Mouse (Mus musculus) cerebellum, adult (tissue): ENCODE measurements around the gene Zfp800.

Experiments used
- ATAC-seq: cut with Nextera tagmentation; 2 replicates; pipeline ENCODE4 v1.9.2; 2017; ENCODE audit warnings: mild to moderate bottlenecking, moderate library complexity, mixed read lengths; ENCODE audit not compliant: insufficient number of reproducible peaks, low FRiP score, low TSS enrichment

Gene Zfp800

DNA sequence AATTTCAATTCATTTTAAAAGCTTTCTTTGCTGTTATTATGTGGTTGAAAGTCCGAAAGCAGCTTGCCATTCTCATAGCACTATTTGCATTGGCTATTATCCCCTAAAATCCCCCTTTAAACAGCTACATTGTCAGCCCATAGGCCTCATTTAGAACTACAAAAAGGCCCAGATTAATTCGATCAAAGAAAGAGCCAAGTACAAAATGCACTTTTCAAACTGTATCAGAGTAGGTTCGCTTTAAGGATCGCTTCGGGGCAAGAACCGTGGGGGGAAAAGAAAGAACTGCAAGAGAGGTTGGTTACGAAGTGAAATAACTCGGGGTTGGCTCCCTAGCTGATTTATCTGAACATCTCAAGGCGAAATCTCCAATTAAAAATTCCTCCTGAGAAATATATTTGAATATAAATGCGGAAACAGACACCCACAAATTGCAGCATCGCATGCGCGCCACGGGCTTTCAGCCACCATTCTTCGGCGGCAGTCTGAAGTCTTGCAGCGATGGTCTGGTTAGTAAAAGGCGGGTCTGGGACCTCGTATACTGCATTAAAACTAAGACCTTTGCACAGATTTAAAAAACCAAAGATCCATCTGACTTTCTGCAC lies 850 bp downstream of the Zfp800 start:
- ATAC-seq, result no peak

DNA sequence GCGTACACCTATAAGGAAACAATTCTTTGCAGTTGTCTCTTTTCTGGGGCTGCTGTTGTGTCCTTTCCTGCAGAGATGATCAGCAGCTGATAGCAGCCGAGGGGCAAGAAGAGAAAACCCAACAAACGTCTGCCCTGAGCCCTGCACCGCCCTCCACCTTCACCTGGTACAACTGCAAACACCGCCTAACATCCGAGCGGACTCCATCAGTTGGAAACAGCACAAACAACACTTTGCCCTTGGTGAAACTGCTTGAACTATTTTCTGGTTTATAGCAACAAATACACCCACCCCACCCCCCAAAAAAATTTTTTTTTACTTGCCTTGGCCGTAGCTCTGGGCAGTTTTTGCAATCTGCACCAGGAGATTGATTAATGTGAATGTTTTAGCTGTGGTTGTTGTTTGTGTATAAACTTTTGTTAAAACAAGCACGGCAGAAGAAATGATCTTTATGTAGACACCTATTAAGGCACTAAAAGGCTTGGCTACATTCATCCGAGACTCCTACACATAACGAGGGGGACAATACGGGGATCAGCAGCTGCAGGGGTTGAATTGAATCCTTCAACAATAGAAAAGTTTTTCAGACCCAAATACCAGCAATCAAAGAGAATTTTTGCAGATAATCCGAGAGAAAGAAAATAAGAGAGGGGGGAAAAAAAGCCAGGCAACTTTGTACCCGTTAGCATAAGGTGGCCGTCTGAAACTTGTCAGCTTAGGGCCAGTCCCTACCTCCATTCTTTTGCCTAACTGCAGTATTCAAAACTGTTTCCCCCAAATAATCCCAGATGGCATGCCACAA lies 1.6 kb downstream of the Zfp800 start:
- no peak for ATAC-seq

DNA sequence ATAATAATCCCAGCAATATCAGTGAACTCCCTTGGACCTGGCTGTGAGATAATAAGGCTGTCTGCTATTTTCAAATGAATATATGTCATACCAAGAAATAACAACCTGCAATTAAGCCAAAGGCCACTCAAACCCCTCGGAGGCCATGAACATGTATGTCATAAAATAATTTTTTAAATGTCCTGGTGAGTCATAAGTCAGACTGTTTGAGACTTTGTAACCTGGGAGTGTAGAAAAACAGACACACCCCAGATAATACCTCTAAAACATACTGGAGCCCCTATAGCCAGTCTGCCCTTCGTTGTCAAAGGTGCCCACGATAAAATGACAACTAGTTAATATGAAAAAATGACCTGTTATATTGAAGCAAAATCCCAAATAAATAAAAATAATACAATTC lies 8.8 kb downstream of the Zfp800 start:
- no peak for ATAC-seq

DNA sequence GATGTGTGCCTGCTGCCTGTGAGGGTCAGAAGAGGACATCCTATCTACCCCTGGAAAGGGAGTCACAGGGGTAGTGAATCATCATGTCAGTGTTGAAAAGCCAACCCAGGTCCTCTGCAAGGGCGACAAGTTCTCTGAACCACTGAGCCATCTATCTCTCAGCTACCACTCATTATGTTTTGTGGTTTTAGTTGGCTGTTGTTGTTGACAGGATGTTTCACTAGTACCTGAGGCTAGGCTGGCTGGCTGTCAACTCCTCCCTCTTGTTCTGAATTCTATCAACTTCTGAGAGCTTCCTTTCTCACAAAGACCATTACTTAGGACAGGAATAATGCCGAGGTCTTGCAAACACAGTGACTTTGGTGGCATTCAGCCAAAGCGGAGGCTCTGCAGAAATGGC lies 12.6 kb downstream of the Zfp800 start:
- ATAC-seq, result no peak

DNA sequence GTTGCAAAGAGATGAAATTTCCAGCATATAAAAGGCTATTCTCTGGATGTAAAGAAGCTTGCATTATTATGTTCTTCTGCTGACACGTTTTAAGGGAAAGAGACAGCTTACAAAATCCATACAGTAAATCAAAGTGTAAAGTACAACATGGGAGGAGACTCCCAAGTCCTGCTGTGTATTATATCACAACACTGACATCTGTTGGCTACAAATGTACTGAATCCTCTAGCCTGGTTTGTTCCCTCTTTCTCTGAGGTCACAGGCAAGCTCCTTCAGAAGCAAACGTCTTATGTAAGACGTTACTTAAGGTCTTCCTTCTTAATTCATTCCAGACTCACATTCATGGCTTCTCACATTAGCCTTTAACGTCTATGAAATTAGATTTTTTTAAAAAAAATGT lies 15.8 kb downstream of the Zfp800 start:
- ATAC-seq, result no peak

DNA sequence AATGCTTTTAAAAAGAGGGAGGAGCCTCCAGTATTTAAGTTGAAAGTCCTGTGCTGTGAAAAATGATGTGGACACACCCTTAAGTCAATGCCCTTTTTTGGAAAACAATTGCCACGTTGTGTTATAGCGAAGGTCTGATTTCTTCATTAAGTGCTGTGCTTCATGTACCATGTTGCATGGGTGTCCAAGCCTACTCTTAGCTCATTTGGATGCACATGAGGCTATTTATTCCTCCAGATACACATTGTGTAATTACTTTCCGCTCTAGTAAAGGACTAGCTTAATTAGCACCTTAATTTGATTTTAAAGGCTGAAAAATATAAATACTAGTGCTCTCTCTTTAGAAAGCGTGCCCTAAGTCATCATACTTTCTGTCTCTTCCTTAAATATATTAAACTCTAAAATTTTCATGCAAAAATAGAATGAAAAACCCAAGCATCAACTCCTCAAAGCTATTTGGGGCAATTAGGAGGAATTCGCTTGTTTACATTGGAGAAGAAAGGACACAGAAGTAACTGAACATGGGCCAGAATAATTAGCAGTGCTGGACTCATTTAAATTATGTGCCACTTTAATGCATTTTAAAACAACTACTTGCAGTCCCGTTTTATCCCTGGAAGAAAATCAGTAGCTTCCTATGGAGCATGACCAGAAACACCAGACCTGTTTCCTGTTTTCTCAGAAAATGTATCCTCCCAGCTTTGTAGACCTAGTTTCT lies 27.7 kb downstream of the Zfp800 start:
- no peak for ATAC-seq

DNA sequence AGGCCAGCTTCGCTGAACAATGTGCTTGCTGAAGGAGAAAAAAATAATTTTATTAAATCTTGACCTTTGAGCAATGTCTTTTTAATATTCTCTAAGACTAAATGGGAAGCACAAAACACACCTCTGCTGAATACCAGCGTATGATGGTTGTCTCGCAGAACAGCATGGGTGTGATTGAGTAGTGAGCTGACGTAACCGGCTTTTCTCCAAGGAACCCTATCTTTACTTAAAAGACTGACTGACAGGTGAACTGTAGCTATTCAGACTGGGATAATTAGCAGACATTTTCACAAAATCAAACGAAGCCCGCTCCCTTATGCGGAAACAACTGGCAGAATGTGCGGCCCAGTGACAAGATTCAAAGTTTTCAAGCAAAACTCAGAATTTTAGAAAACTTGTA lies 30.2 kb downstream of the Zfp800 start:
- no peak for ATAC-seq

DNA sequence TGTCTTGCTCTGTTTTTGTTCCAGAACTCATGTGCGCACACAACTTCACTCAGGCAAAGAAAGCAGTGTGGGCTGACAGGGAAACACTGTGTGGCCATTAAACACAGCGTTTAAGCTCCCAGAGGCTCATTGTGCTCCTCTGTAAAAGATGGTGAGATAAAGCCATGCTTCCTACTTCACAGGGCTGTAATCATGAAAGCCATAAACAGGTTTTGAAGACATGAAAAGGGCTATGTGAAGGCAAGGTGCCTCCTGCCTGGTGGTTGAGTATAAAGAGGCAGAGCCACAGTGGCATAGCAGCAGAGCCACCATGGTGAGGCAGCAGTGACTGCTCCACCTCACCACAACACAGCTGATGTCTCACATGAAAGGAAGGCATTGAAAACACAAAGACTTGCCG lies 46.7 kb downstream of the Zfp800 start:
- ATAC-seq, result no peak

DNA sequence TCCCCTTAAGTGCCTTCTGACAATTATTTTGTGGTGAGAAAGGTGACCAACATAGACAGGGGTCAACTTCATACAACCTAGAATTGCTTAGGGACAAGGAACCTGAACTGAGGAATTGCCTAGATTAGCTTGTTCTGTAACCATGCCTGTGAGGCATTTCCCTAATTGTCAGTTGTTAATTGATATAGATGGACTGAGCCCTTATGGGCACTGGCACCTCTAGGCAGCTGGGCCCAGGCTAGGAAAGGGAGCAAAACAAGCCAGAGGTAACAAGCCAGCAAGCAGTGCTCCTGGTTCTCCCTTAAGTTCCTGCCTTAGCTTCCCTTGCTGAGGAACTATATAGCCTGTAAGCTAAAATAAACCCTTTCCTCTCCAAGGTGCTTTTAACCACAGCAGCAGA lies 52.1 kb downstream of the Zfp800 start:
- no peak for ATAC-seq

DNA sequence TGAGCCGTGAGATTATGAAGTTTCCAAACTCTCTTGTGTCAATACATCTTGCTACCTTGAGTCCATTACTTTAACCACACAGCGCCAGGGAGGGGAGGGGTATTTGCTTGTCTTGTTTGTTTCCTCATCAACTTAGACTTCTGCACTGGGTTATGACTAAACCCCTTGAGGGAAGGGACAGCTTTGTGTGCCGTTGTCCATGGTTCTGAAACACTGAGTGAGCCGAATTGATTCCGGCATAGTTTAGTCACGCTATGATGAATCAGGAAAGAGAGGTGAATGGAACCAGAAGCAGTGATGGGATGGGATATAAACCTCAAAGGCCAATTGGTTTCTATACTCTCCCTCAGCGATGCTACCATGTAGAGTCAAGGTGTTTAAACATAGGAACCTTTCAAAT lies 52.6 kb downstream of the Zfp800 start:
- ATAC-seq, result no peak

DNA sequence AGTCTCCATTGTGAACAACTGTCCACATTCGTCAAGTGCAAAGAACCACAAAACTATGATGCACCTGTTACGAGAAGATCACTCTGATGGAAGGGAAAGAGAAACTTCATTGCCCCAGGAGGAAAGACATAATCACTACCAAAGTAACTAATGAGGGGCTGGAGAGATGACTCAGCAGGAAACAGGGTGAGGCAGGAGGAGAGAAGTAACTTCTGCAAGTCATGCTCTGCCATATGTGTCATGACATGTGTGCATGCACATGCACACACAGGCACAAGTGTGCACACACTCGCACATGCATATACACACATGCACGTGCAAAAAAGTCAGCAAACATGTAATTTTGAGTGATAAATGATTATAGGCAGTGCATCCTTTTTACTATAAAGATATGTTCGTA lies 54.9 kb downstream of the Zfp800 start:
- ATAC-seq, result no peak

DNA sequence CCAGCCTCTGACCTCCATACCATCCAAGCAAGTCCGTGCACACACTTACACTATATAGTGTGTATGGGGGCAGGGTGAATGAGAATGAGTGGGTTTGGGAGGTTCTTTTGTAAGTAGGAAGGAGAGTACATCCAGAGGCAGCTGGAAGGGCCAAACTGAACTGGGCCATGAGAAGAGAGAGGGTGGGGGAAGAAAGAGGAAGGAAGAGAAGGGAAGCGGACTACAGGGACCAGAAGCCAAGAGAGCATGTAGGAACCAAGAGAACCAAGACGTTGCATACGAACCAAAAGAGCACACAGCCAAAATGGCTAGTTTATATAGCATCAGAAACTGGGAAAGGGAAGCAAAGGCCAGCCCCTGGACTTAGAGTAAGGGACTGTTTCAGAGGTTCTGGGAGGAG lies 56.6 kb downstream of the Zfp800 start:
- ATAC-seq, result no peak

DNA sequence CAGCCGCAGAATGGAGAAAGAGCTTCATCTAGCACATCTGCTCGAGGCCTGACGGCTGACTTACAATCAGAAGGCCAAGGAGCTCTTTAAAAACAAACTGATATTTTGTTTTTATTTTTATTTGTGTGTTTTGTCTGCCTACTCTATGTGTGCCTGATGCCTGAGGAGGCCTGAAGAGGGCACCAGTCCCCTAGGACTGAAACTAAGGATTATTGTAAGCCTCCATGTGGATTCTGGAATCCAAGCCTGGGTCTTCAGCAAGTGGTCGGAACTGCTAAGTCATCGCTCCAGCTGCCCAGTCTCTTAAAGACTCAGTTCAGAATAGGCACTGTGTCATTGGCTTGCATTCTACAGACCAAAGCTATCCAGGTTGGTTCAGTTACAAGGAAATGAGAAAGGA lies 58.4 kb downstream of the Zfp800 start:
- no peak for ATAC-seq

DNA sequence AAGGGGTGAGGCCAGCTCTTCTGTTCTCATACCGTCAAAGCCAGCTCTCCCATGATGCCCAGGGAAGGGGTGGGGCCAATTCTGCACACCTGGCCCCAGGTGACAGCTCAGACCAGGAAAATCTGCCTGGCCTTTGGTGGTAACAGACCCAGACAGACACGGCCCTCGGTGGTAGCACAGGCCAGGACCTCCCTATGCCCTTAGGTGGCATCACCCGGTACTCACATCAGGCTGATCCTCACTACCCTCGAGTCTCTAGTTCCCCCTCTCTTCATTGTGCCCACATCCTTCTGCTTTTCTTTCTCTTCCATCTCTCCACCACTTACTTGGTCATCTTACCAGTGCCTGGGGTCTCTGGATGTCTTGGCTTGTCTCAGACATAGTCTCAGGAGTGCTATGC lies 64.1 kb downstream of the Zfp800 start:
- no peak for ATAC-seq

DNA sequence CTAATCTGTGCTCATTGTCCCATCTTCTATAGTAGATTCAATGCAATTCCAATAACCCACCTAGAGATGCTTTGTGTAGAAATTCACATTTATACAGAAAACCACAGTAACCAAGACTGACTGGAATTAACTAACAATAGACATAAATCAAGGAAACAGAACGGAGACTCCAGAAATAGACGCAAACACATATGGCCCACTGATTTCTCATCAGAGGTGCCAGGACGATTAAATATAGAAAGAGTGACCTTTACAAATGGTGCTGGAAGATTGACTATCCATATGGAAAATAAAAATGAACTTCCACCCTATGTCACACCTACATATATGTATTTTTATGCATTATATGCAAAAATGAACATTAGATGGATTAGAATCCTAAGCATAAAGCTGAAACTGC lies 65.3 kb downstream of the Zfp800 start:
- peak; percentile 45; the same call in 1 of the 2 replicates for ATAC-seq

DNA sequence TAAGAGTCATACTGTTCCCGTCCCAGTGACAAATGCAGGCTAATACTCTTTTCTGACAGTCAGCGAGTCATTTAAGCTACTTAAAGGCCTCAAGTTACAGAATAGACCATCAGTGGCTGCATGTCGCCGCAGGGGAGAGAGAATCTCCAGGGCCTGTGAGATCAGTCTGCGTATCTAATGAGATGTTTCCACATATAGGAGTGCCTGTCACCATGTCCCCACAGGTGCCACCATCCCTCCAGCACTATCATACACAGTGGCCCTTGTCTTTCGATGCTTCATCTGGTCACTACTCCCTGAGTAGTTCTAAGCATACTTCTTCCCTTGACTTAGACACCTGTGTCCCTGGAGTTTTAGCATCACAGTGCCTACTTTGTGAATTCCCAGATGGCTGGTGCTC lies 68.0 kb downstream of the Zfp800 start:
- ATAC-seq, result no peak

DNA sequence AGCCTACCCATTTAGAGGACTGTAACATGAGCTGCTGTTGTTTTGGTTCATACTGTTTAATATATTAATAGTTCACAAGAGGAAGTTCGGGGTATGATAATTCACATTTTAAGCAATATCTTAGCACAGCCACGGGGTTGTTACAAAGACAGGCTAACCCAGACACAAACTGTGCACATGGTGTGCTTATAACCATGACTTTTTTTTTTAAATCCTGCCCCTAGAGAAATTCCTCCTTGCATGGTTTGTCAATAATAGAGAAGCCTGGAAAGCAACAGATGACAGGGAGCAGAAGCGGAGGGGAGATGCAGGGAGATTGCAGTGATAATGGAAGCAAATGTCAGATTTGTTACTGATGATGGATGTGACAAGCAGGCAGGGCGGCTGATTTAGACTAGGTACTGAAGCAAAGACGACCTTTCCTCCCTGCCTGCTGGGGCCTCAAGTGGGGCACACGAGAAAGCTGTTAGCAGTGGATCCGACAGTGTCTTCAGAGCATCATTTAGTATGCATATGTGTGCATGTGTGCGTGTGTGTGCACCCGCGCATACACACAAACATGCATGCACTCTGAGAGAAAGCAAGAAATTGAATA lies 68.7 kb downstream of the Zfp800 start:
- ATAC-seq, result no peak

DNA sequence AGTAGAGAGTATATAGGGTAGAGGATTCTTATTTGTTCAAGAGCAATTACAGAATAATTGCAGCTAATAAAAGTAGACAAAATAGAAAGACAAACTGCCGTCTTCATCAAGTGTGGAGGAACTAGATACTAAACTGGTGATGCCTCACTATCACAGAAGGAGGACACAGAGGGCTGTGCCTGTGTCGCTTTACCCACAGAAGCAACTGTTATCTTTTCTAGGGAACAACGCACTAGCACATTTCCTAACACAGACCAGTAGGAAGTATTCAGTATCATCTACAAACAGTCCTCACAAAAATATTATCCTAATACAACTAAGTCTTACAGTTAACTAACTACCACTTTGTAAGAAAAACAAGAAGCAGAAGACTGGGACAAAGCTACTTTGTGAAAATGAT lies 71.1 kb downstream of the Zfp800 start:
- no peak for ATAC-seq

DNA sequence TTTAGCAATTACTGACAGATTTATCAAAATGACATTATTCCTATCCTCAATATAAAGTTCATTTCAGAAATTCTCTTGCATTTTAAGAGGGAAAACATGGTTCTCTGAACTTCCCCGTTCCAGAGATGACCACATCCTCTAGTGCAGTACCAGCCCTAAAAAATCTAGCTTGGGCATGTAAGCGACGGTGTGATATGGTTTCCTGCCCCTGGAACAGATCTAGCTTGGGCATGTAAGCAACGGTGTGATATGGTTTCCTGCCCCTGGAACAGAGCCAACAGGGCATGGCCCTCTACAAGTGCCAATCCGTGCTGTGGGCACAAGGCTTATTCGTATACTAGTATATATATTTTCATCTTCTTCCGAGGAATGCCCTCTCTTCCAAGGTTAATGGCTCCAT lies 75.4 kb downstream of the Zfp800 start:
- ATAC-seq, result no peak

DNA sequence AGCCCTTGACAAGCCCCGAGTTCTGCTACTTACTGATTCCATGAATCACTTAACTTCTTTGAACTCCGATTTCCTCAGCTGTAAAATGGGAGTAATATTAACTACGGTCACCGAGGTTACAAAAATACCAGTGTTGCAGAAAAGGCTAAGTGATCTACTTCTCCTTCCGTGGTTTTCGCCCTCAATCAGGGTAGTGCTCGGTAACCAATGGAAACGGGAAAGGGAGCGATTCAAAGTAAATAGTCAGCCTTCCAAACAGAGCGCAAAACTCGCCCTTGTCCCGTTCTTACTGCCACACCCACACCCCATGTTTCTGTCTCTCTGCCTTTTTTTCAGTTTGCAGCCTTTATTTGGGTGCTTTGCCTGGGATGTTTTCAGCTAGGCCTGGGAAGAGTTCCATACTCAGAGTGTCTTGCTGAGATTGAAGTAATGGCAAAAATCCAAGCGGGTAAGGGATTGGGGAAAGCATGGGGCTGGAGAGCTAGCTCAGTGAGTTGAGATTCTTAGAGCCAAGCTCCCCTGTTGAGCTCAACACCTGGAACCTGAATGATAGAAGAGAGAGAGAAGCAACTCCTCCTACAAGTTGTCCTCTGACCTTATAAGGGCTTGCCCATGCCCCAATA lies 78.0 kb downstream of the Zfp800 start:
- no peak for ATAC-seq
